Mouse (Mus musculus): ENCODE measurements around the gene Pcnx3. TPM values are rescaled to one million over a fixed set of nuclear protein-coding genes. Genes with fewer than 3 reads are reported as not detected.

The Pcnx3 gene
- total RNA-seq, 2 experiments from 2014 or later = 59.8 to 73.9 TPM

DNA sequence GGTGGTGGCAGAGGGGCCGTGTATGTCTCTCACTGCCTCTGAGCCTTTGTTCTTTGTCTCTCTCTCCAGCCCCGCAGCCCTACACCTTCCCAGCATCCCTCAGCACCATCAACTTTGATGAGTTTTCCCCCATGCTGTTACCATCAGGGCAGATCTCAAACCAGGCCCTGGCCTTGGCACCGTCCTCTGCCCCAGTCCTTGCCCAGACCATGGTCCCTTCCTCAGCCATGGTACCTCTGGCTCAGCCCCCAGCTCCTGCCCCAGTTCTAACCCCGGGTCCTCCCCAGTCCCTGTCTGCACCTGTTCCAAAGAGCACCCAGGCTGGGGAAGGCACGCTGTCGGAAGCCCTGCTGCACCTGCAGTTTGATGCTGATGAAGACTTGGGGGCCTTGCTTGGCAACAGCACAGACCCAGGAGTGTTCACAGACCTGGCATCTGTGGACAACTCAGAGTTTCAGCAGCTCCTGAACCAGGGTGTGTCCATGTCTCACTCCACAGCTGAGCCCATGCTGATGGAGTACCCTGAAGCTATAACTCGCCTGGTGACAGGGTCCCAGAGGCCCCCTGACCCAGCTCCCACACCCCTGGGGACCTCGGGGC lies 41.9 kb downstream of the Pcnx3 start:
- no peak for DNase-seq (ENCODE audit: extremely low spot score in 1 of 2, low spot score in 1 of 2)

DNA sequence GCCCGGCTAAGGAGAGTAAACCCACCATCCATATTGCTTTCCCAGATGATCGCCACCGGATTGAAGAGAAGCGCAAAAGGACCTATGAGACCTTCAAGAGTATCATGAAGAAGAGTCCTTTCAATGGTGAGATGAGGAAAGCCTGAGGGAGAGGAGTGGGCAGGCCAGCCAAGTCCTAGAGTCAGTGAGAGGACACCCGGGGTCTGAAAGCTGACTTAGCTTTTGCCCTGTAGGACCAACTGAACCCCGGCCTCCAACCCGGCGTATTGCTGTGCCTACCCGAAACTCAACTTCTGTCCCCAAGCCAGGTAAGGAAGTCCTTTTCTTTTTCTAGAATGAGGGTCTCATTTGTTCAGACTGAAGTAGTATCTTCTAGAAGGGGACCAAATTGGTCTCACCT lies 43.4 kb downstream of the Pcnx3 start:
- DNase-seq (ENCODE audit: extremely low spot score in 1 of 2, low spot score in 1 of 2) = no peak

DNA sequence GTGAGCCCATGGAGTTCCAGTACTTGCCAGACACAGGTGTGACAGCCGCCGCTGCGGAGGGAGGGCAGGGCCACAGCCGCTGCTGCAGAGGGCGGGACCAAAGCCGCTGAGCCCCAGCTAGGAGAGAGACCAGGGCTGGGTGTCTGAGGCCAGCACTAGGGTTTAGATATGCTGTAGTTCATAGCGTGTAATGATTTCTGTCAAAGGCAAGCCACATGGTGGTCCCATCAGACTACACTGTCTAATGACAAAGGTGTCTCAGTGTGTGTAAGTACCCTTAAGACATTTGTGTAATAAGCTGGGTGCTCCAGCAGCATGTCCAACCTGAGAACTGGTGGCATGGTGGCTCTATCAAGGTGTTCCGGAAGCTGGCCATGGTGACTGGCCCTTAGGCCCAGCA lies 47.1 kb downstream of the Pcnx3 start:
- DNase-seq (ENCODE audit: extremely low spot score in 1 of 2, low spot score in 1 of 2) = no peak

DNA sequence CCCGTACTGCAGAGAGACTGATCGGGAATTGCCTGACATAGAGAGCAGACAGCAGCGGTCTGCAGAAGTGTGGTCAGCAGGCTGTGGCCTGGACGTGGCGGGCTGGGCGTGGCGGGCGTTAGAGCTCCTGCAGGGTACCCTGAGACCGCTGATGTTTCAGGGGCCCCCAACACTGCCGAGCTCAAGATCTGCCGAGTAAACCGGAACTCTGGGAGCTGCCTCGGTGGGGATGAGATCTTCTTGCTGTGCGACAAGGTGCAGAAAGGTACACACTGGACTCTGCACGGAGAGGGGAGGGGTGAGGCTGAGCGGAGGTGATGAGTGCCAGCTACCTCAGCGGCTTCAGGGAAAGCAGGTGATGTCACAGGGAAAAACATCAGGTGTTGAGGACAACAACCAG lies 47.7 kb downstream of the Pcnx3 start:
- no peak for DNase-seq (ENCODE audit: extremely low spot score in 1 of 2, low spot score in 1 of 2)

DNA sequence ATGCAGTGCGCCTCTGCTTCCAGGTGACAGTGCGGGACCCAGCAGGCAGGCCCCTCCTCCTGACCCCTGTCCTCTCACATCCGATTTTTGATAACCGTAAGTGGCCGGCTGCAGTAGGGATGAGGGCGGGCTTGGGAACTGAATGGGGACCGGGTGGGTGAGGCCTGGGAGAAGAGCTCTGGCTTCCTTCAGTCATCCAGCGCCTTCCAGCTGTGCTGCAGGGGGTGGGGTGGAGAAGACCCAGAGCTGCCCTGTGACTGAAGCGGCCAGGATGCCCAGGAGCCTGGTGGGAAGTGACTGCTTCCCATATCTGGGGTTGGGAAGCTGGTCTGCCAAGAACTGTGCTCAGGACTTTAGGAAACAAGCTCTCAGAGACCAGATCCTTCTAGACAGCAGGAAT lies 48.4 kb downstream of the Pcnx3 start:
- no peak for DNase-seq (ENCODE audit: extremely low spot score in 1 of 2, low spot score in 1 of 2)

DNA sequence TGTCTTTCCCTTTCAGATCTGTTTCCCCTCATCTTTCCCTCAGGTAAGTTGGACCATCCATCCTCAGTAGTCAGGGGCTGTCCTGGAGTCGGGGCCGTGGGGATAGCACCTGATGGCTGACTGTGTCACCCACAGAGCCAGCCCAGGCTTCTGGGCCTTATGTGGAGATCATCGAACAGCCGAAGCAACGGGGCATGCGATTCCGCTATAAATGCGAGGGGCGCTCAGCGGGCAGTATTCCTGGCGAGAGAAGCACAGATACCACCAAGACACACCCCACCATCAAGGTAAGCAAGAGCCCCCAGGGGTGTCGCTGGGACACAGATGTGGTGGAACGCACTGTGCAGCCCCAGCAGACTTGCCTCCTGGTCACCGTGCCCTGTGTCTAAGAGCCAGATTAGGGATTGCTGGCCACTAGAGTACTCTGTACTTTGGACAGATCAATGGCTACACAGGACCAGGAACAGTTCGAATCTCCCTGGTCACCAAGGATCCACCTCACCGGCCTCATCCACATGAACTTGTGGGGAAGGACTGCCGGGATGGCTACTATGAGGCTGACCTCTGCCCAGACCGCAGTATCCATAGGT lies 50.2 kb downstream of the Pcnx3 start:
- no peak for DNase-seq (ENCODE audit: extremely low spot score in 1 of 2, low spot score in 1 of 2)

DNA sequence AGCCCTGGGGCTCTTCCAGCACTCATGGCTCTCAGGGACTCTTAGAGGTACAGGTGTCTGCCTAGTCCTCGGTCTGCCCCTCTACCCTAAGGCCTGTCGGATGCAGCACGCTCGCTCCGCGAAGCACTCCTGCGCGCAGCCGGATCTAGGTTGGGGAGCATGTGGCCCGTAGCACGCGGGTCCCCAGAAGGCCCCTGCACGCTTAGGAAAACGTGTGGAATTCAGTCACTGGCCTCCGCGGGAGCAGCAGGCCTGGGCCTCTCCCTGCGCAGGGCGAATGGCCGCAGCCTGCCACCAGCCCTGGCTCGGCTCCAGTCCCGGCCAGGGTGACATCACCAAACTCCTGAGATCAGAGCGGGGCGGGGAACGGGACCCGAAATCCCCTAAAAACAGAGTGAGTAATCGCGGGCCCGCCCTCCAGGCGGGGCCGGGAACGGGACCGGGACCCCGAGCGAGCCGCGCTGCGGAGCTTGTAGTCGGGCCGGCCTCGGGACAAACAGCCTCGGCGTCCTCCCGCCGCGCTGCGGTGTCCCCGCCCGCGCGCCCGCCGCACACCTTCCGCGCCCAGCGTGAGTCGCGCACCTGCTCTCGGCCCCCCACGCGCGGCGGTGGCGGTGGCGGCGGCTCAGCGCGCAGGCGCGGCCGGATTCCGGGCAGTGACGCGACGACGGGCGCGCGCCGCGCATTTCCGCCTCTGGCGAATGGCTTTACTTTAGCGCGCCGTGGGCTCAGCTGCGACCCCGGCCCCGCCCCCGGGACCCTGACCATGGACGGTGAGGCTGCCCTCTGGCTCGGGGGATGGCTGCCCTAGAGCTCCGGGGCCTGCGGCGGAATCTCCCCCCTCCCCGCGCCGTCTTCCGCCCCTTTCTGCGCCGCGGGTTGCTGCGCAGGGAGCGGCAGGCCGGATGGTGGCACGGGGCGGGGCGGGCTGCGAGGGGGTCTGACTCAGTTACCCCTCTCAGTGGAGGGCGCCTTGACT lies 51.4 kb downstream of the Pcnx3 start, which contains the start of gene Rela:
Gene Rela, plus strand, starts transcription at position 415 of the 979 bp plus-strand sequence.
- DNase-seq (ENCODE audit: extremely low spot score in 1 of 2, low spot score in 1 of 2) = peak; percentile 85 to 90

DNA sequence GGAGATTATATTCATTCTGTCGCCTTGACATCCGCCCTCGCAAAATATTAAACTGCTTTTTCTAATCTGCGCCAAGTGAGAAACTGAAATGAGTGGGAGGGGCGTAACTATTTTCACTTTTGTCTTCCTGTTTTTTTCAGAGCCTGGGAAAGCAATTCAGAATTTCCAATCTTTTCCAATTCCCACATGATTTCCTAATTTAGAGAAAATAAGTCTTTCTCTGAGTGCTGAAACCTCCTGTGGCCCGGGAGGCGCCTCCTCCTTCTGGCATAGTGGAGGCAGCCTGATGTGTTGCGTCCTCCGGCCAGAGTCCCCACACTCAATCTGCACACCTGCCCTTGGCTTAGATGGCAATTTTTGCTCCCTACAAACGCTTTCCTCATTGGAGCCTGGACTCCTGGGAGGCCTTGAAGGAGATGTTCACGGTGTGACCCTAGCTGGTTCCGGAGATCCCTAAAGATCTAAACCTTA lies 52.1 kb downstream of the Pcnx3 start:
- no peak for DNase-seq (ENCODE audit: extremely low spot score in 1 of 2, low spot score in 1 of 2)

DNA sequence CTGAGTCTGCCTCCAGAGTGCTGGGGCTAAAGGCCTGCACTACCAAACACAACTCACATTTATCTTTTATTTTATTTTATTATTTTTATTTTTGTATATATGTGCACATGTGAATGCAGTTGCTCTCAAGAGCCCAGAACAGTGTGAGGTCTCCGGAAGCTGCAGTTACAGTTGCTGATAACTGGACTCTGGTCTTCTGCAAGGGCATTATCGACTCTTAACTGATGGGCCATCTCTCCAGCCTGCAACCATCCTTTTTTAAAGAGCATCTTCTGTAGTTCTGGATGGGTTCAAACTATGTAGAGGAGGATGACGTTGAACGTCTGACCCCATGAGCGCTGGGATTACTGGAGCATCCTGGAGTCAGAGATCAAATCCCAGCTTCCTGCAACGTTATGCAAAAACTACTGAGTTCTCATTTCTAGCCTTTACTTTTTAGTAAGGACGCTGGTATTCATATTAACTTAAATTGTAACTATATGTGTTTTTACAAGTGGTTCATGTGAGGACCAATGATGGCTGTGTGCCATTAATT lies 52.6 kb downstream of the Pcnx3 start:
- DNase-seq (ENCODE audit: extremely low spot score in 1 of 2, low spot score in 1 of 2) = no peak

DNA sequence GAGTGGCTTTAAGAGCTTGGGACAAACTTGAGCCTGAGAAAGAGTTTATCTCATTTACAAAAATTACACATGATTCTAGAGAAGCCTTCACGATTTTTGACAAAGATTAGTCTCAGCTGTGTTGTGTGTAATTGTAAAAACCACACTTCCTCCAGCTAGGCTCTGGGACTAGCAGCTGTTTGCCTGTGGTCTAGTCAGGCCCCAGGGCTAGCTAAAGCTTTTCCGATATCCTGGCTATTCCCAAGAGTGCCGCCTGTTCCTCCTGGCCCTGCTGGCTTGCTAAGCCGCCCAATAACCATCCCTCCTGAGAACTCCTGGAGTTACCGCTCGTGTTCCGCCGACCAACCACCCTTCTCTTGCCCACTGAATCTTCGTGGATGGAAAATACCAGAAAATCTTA lies 56.6 kb downstream of the Pcnx3 start:
- DNase-seq (ENCODE audit: extremely low spot score in 1 of 2, low spot score in 1 of 2) = no peak

DNA sequence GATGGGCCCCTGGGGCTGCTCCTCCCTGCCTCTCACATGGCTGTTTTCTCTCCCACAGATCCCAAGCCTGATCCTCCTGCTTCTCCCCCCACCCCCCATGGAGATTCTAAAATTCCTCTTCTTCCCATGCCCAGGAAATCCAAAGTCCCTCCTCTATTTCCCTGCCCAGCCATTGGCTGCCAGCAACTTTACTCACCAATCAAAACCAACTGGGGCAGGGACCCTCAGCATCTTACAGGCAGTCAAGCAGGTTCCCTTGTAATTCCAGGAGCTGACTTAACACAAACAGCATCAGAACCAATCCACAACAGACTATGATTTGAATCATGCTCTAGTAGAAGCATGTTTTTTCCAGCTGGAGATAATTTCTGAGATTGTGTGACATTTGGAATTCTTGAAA lies 58.8 kb downstream of the Pcnx3 start:
- no peak for DNase-seq (ENCODE audit: extremely low spot score in 1 of 2, low spot score in 1 of 2)

DNA sequence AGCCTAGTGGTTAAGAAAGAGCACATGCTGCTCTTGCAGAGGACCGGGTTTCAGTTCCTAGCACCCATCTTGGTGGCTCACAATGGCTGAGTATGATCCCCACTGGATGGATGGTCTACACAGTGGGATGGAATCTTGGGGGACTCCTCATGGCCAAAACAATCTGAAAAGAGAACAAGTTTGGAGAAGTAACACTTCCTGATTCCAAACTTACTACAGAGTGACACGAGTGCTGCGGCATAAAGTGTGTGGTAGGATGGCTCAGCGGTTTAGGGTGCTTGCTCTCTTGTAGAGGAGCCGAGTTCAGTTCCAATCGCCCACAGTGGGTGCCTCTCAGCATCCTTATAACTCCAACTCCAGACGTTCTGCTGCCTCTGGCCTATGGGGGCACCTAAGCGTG lies 63.4 kb downstream of the Pcnx3 start:
- DNase-seq (ENCODE audit: extremely low spot score in 1 of 2, low spot score in 1 of 2) = no peak

DNA sequence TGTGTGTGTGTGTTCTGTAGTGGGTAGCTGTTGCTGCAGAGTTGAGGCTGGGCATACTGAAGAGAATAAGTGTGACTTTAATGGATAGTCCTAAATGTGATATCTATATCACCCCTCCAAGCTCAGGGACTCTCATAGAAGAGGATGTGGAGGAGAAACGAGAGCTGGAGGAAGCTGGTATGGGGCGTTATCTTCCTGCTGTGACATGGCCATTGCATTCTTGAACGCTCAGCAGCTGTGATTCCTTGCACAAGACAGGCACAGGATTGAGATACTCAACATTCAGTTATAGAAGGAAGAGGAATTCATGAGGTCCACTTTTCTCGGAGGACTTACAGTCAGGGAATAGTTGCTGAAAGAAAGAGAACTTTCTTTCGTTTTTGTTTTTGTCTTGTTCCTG lies 66.8 kb downstream of the Pcnx3 start:
- DNase-seq (ENCODE audit: extremely low spot score in 1 of 2, low spot score in 1 of 2) = no peak

DNA sequence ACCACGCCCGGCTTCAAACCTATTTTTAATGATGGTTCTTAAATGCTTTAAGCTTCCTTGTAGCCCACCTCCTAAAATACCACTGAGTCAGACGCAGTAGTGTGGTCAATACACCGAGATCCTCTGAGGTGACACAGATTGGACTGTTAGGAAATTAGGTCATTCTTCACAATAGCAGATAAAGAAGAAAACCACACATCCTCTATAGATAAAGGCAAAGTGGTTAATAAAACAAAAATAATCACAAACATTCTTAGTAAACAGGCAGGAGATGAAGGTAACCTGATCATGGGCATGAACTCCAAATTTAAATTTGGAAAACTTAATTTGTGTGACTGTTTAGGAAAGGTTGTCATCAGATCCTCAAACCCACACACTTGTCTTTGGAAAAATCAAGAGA lies 68.7 kb downstream of the Pcnx3 start:
- no peak for DNase-seq (ENCODE audit: extremely low spot score in 1 of 2, low spot score in 1 of 2)

DNA sequence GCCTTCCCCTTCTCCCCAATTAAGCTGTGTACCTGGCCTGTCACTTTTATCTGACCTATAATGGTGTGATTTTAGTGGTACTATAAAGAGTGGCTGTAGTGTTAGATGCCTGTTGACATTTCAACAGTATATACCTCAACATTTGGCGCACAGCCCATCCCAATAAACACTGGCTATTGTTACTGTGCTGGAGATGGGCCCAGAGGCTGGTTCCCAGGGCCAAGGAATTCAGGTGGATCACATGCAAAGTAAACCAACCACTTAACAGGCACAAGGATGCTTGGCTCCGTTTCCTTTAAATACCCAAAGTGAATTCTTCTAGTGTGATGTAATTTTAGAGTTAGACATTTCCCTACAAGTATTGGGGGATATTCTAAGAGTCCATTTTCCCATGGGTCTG lies 73.8 kb downstream of the Pcnx3 start:
- DNase-seq (ENCODE audit: extremely low spot score in 1 of 2, low spot score in 1 of 2) = no peak

Small RNA genes lying within 50 kb of the gene (microRNA-seq; reads per million reads assigned to microRNA genes)
- 0.40 to 0.74 reads per million in 2 experiments for gene Mir6987

Other genes with a start within 250 kb of the Pcnx3 start
- gene Fosl1, start 241.4 kb downstream of the Pcnx3 start, total RNA-seq (2021) = not detected
- 10 to 100 TPM; 32.9 to 35.9 TPM for gene Ccdc85b, start 231.0 kb downstream of the Pcnx3 start, total RNA-seq (2021)
- gene Fibp, start 228.3 kb downstream of the Pcnx3 start, total RNA-seq (2021) = 100 to 1,000 TPM in 1 of 2 experiments, 10 to 100 TPM in 1; 99.4 to 110 TPM
- gene Ctsw, start 220.4 kb downstream of the Pcnx3 start, total RNA-seq (2021) = not detected
- 10 to 100 TPM; 11.0 to 11.6 TPM for gene Efemp2, start 215.0 kb downstream of the Pcnx3 start, total RNA-seq (2021)
- gene Mus81, start 200.5 kb downstream of the Pcnx3 start, total RNA-seq (2021) = 10 to 100 TPM; 33.2 to 38.2 TPM
- 1,000 to 10,000 TPM; 1,427 to 1,527 TPM for gene Cfl1, start 198.5 kb downstream of the Pcnx3 start, total RNA-seq (2021)
- 1 to 10 TPM; 4.5 to 9.2 TPM for gene 1700020D05Rik, start 185.1 kb downstream of the Pcnx3 start, total RNA-seq (2021)
- 10 to 100 TPM; 78.0 to 86.5 TPM for gene Snx32, start 178.4 kb downstream of the Pcnx3 start, total RNA-seq (2021)
- not detected for gene Ovol1, start 128.3 kb downstream of the Pcnx3 start, total RNA-seq (2021)
- 1 to 10 TPM; 7.7 to 8.2 TPM for gene Ap5b1, start 120.9 kb downstream of the Pcnx3 start, total RNA-seq (2021)
- gene Rnaseh2c, start 87.0 kb downstream of the Pcnx3 start, total RNA-seq (2021) = 10 to 100 TPM; 67.6 to 85.2 TPM
- gene Kat5, start 78.7 kb downstream of the Pcnx3 start, total RNA-seq (2021) = 10 to 100 TPM; 83.1 to 87.8 TPM
- 10 to 100 TPM; 20.6 to 22.0 TPM for gene Rela, start 51.4 kb downstream of the Pcnx3 start, total RNA-seq (2021)
- 10 to 100 TPM; 15.3 to 16.1 TPM for gene Sipa1, start 25.2 kb downstream of the Pcnx3 start, total RNA-seq (2021)
- 10 to 100 TPM; 17.4 to 21.1 TPM for gene Map3k11, start 166 bp downstream of the Pcnx3 start, total RNA-seq (2021)
- gene Kcnk7, start 15.5 kb upstream of the Pcnx3 start, total RNA-seq (2021) = not detected
- gene Ehbp1l1, start 37.4 kb upstream of the Pcnx3 start, total RNA-seq (2021) = 10 to 100 TPM; 14.6 to 17.2 TPM
- 10 to 100 TPM; 29.3 to 32.9 TPM for gene Fam89b, start 40.7 kb upstream of the Pcnx3 start, total RNA-seq (2021)
- gene Ltbp3, start 52.0 kb upstream of the Pcnx3 start, total RNA-seq (2021) = 10 to 100 TPM; 23.8 to 26.8 TPM
- 10 to 100 TPM; 68.6 to 71.8 TPM for gene Scyl1, start 82.5 kb upstream of the Pcnx3 start, total RNA-seq (2021)
- gene Frmd8, start 186.4 kb upstream of the Pcnx3 start, total RNA-seq (2021) = 10 to 100 TPM; 15.6 to 15.8 TPM
- gene Slc25a45, start 188.9 kb upstream of the Pcnx3 start, total RNA-seq (2021) = 1 to 10 TPM; 3.1 to 3.4 TPM
- 1 to 10 TPM; 3.4 TPM for gene Tigd3, start 205.2 kb upstream of the Pcnx3 start, total RNA-seq (2021)
- gene Dpf2, start 224.1 kb upstream of the Pcnx3 start, total RNA-seq (2021) = 10 to 100 TPM; 82.5 to 95.6 TPM
- 1 to 10 TPM; 6.3 to 6.4 TPM for gene Cdc42ep2, start 235.9 kb upstream of the Pcnx3 start, total RNA-seq (2021)

Data from layer of hippocampus, postnatal 25 days (tissue).